Comparison of ENCODE assay signal across 8 mouse cellular contexts in the genomic region with DNA sequence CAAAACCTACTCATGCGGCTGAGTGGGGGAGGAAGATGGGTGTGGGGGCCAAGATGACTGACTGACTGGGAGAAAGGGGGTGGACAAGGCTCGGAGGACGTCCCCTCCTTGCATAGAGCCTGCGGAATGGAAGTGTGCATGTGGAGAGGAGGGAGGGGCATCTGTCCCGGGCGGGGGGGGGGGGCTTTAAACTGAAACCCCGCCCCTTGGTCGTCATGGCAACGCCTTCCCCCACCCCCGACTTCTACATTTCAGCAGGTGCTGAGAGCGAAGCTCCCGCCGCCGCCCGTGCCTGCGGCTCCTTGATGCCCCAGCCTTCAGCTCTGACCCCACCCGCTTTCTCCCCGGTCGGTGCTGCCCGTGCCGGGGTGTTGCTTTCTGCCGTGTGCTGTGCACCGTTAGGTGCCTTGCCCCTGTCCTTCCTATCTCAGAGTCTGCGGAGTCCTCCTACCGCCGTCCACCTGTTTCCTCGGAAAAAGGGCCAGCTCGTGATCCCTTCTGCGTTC. TPM values are rescaled to one million over a fixed set of nuclear protein-coding genes. Genes with fewer than 3 reads are reported as not detected.
DNase-seq lines count a peak whose midpoint lies in the region; ATAC-seq and TF ChIP-seq lines count a peak whose summit lies in the region.

No protein-coding gene starts in this region.

- peaks cover 7% of the 10 kb centered on the region for H3K27me3 ChIP-seq in forebrain, embryonic 16.5 days (replicated peaks; ENCODE audit: control insufficient read depth, insufficient read depth, low read length)
- peaks cover 33% of the 10 kb centered on the region for H3K27me3 ChIP-seq in intestine, postnatal 0 days (replicated peaks; ENCODE audit: control insufficient read depth, insufficient read depth, low read length)
- peaks cover 46% of the 10 kb centered on the region for H3K27me3 ChIP-seq in liver, embryonic 16.5 days (ENCODE audit: control insufficient read depth, insufficient read depth, low read depth, low read length)

- H3K4me3 ChIP-seq in forebrain, embryonic 16.5 days (replicated peaks; ENCODE audit: low read length), result peak overlapping the region; percentile 50
- H3K4me3 ChIP-seq in intestine, postnatal 0 days (ENCODE audit: low read depth, low read length), result peak overlapping the region; percentile 36
- peak overlapping the region; percentile 35 for H3K4me3 ChIP-seq in liver, embryonic 16.5 days (ENCODE audit: low read depth, low read length)

- peak overlapping the region; percentile 78 for H3K4me2 ChIP-seq in forebrain, embryonic 16.5 days (ENCODE audit: low read length)
- H3K4me2 ChIP-seq in intestine, postnatal 0 days (replicated peaks; ENCODE audit: low read depth), result peak overlapping the region; percentile 75
- H3K4me2 ChIP-seq in liver, embryonic 16.5 days (ENCODE audit: low read depth, low read length), result peak overlapping the region; percentile 49

- DNase-seq in left cerebral cortex, adult 18-20 months (ENCODE audit: low spot score in 2 of 2), result peak; percentile 57 to 69
- DNase-seq in left cerebral cortex, adult 11 months (ENCODE audit: low spot score), result no peak
- peak; percentile 51 for DNase-seq in cerebellum, adult 11 months

- H3K9me3 ChIP-seq in forebrain, embryonic 16.5 days (ENCODE audit: control insufficient read depth, low read length), result no peaks in the 10 kb centered on the region
- H3K9me3 ChIP-seq in intestine, postnatal 0 days (ENCODE audit: control insufficient read depth), result no peaks in the 10 kb centered on the region
- no peaks in the 10 kb centered on the region for H3K9me3 ChIP-seq in liver, embryonic 16.5 days (replicated peaks; ENCODE audit: control insufficient read depth, low read length)

- peak; percentile 63 for ATAC-seq in forebrain, embryonic 16.5 days
- peak; percentile 41 for ATAC-seq in intestine, postnatal 0 days
- no peak for ATAC-seq in liver, embryonic 16.5 days (ENCODE audit: low read depth)
- peak; percentile 25 for ATAC-seq in neutrophil, adult 5-6 weeks (ENCODE audit: extremely low read depth, insufficient number of reproducible peaks, low FRiP score, poor library complexity, severe bottlenecking)
- no peak for ATAC-seq in erythroid progenitor cell, adult 5-6 weeks (replicated peaks; ENCODE audit: low FRiP score, poor library complexity, severe bottlenecking)

- H3K36me3 ChIP-seq in forebrain, embryonic 16.5 days (ENCODE audit: control insufficient read depth, insufficient read depth), result no peaks in the 10 kb centered on the region
- H3K36me3 ChIP-seq in intestine, postnatal 0 days (ENCODE audit: control insufficient read depth, insufficient read depth), result peaks cover 10% of the 10 kb centered on the region
- no peaks in the 10 kb centered on the region for H3K36me3 ChIP-seq in liver, embryonic 16.5 days (ENCODE audit: control insufficient read depth, insufficient read depth)

- no peak overlapping the region for H3K27ac ChIP-seq in forebrain, embryonic 16.5 days (ENCODE audit: low read length)
- H3K27ac ChIP-seq in intestine, postnatal 0 days (ENCODE audit: low read depth, low read length), result no peak overlapping the region
- H3K27ac ChIP-seq in liver, embryonic 16.5 days (ENCODE audit: low read length), result no peak overlapping the region

- peaks cover 36% of the 10 kb centered on the region for H3K4me1 ChIP-seq in forebrain, embryonic 16.5 days (replicated peaks; ENCODE audit: control insufficient read depth, insufficient read depth, low read length)
- H3K4me1 ChIP-seq in intestine, postnatal 0 days (replicated peaks; ENCODE audit: control insufficient read depth, insufficient read depth, low read length), result peaks cover 7% of the 10 kb centered on the region
- peaks cover 2% of the 10 kb centered on the region for H3K4me1 ChIP-seq in liver, embryonic 16.5 days (ENCODE audit: control insufficient read depth, low read depth, low read length)

- TF ChIP-seq CTCF in intestine, postnatal 0 days (IDR thresholded peaks at IDR 0.05; ENCODE audit: low read depth), result no peak

- H3K9ac ChIP-seq in forebrain, embryonic 16.5 days (replicated peaks; ENCODE audit: low read depth, low read length), result peak overlapping the region; percentile 52
- H3K9ac ChIP-seq in intestine, postnatal 0 days (ENCODE audit: low read depth, low read length), result no peak overlapping the region
- H3K9ac ChIP-seq in liver, embryonic 16.5 days (ENCODE audit: low read depth, low read length), result no peak overlapping the region

- WGBS in forebrain, embryonic 16.5 days, result 1% methylated on average over 25 of the region's 29 CpGs
- WGBS in intestine, postnatal 0 days, result under 1% methylated on average over 29 of the region's 29 CpGs
- WGBS in liver, embryonic 16.5 days (ENCODE audit: insufficient replicate concordance), result 1% methylated on average over 23 of the region's 29 CpGs

RNA-seq across cellular contexts. Expression of gene Prkcg, which starts 14.3 kb away (rescaled TPM):
- total RNA-seq in left cerebral cortex, adult 18-20 months (2021), result 100 to 1,000 TPM; 239 to 276 TPM
- 2.7 and 3.5 TPM in 2 replicates for polyA plus RNA-seq in forebrain, embryonic 16.5 days (2015; fragmentation: Nextera tagmentation; extraction: Ambion mirVana)
- 0.10 and 0.57 TPM in 2 replicates for polyA plus RNA-seq in intestine, postnatal 0 days (2015; fragmentation: Nextera tagmentation; extraction: Ambion mirVana)
- polyA plus RNA-seq in liver, embryonic 16.5 days (2015; fragmentation: Nextera tagmentation; extraction: Ambion mirVana), result 0.68 TPM in 1 of 2 replicates, not detected in the other
- 8.7 and 13.9 TPM in 2 replicates for total RNA-seq in neutrophil, adult 5-6 weeks (2017)
- total RNA-seq in erythroid progenitor cell, adult 5-6 weeks (2015; ENCODE audit: low replicate concordance), result 0.84 and 6.8 TPM in 2 replicates
- total RNA-seq in erythroid progenitor cell, adult 5-6 weeks (2017; ENCODE audit: low replicate concordance), result not detected in 2 replicates

RNA-seq across cellular contexts. Expression of gene Myadm, which starts 14.4 kb away (rescaled TPM):
- 10 to 100 TPM; 51.4 to 57.2 TPM for total RNA-seq in left cerebral cortex, adult 18-20 months (2021)
- polyA plus RNA-seq in forebrain, embryonic 16.5 days (2015; fragmentation: Nextera tagmentation; extraction: Ambion mirVana), result 24.3 and 25.4 TPM in 2 replicates
- 71.3 and 75.3 TPM in 2 replicates for polyA plus RNA-seq in intestine, postnatal 0 days (2015; fragmentation: Nextera tagmentation; extraction: Ambion mirVana)
- 41.4 and 55.1 TPM in 2 replicates for polyA plus RNA-seq in liver, embryonic 16.5 days (2015; fragmentation: Nextera tagmentation; extraction: Ambion mirVana)
- total RNA-seq in neutrophil, adult 5-6 weeks (2017), result 237 and 256 TPM in 2 replicates
- 12.6 and 13.0 TPM in 2 replicates for total RNA-seq in erythroid progenitor cell, adult 5-6 weeks (2015; ENCODE audit: low replicate concordance)
- 5.3 and 6.4 TPM in 2 replicates for total RNA-seq in erythroid progenitor cell, adult 5-6 weeks (2017; ENCODE audit: low replicate concordance)

RNA-seq across cellular contexts. Expression of gene Cacng7, which starts 29.4 kb away (rescaled TPM):
- total RNA-seq in left cerebral cortex, adult 18-20 months (2021), result 100 to 1,000 TPM; 174 to 185 TPM
- 2.8 and 4.3 TPM in 2 replicates for polyA plus RNA-seq in forebrain, embryonic 16.5 days (2015; fragmentation: Nextera tagmentation; extraction: Ambion mirVana)
- polyA plus RNA-seq in intestine, postnatal 0 days (2015; fragmentation: Nextera tagmentation; extraction: Ambion mirVana), result 0.63 and 0.86 TPM in 2 replicates
- not detected in 2 replicates for polyA plus RNA-seq in liver, embryonic 16.5 days (2015; fragmentation: Nextera tagmentation; extraction: Ambion mirVana)
- not detected in 2 replicates for total RNA-seq in neutrophil, adult 5-6 weeks (2017)
- not detected in 2 replicates for total RNA-seq in erythroid progenitor cell, adult 5-6 weeks (2015; ENCODE audit: low replicate concordance)
- 2.1 TPM in 1 of 2 replicates, not detected in the other for total RNA-seq in erythroid progenitor cell, adult 5-6 weeks (2017; ENCODE audit: low replicate concordance)

RNA-seq across cellular contexts. Expression of gene Nlrp12, which starts 53.8 kb away (rescaled TPM):
- total RNA-seq in left cerebral cortex, adult 18-20 months (2021), result not detected
- polyA plus RNA-seq in forebrain, embryonic 16.5 days (2015; fragmentation: Nextera tagmentation; extraction: Ambion mirVana), result not detected in 2 replicates
- polyA plus RNA-seq in intestine, postnatal 0 days (2015; fragmentation: Nextera tagmentation; extraction: Ambion mirVana), result not detected in 2 replicates
- polyA plus RNA-seq in liver, embryonic 16.5 days (2015; fragmentation: Nextera tagmentation; extraction: Ambion mirVana), result 0.46 and 0.57 TPM in 2 replicates
- total RNA-seq in neutrophil, adult 5-6 weeks (2017), result 151 and 156 TPM in 2 replicates
- total RNA-seq in erythroid progenitor cell, adult 5-6 weeks (2015; ENCODE audit: low replicate concordance), result 0.72 TPM in 1 of 2 replicates, not detected in the other
- 1.0 TPM in 1 of 2 replicates, not detected in the other for total RNA-seq in erythroid progenitor cell, adult 5-6 weeks (2017; ENCODE audit: low replicate concordance)

Comparison
In these comparisons a context has a peak if more than half of its experiments do, and no peak if none do; other contexts are left out.
1. ATAC-seq: peak in forebrain, embryonic 16.5 days (single experiment), intestine, postnatal 0 days (single experiment) and neutrophil, adult 5-6 weeks (single experiment); none in liver, embryonic 16.5 days (single experiment) and erythroid progenitor cell, adult 5-6 weeks (single experiment).
2. RNA of gene Prkcg, which starts 14.3 kb away (total RNA-seq): 239 to 276 TPM in left cerebral cortex, adult 18-20 months; 8.7 to 13.9 TPM in neutrophil, adult 5-6 weeks and 0.84 to 6.8 TPM in erythroid progenitor cell, adult 5-6 weeks; every median in the first group is over 10 times any median in the second.
3. RNA of gene Cacng7, which starts 29.4 kb away (total RNA-seq): 174 to 185 TPM in left cerebral cortex, adult 18-20 months; not detected in neutrophil, adult 5-6 weeks and 2.1 TPM in erythroid progenitor cell, adult 5-6 weeks; every median in the first group is over 10 times any median in the second.
4. Peak in every context shown above with its lines, with median percentiles within 50 percentile points of each other: H3K4me2 ChIP-seq and H3K4me3 ChIP-seq.